Mouse (Mus musculus) right cerebral cortex, postnatal 25 days (tissue): ENCODE data around the gene Galnt2.
A peak's percentile ranks its signal among the peaks of the same experiment; 100 is the strongest.

Source experiments
- DNase-seq: peaks from one replicate; pipeline ENCODE4 v3.0.0; 2022

Gene Galnt2

GRCm38 (mm10) chr8:124231176-124231484 lies at the start of gene Galnt2:
Galnt2 (plus strand) TSS chr8:124231391.
- peak; percentile 93 for DNase-seq

- DNase-seq, result no peak
Measured at GRCm38 (mm10) chr8:124181751-124182150, 49.4 kb upstream of the Galnt2 start.

GRCm38 (mm10) chr8:124182224-124182623 lies 49.0 kb upstream of the Galnt2 start:
- DNase-seq, result peak; percentile 26

- no peak for DNase-seq
Measured at GRCm38 (mm10) chr8:124184078-124184477, 47.1 kb upstream of the Galnt2 start.

GRCm38 (mm10) chr8:124184507-124184906 lies 46.7 kb upstream of the Galnt2 start:
- DNase-seq, result no peak

GRCm38 (mm10) chr8:124185081-124185480 lies 46.1 kb upstream of the Galnt2 start:
- DNase-seq, result no peak

- DNase-seq, result no peak
Measured at GRCm38 (mm10) chr8:124190388-124190787, 40.8 kb upstream of the Galnt2 start.

GRCm38 (mm10) chr8:124192242-124192641 lies 38.9 kb upstream of the Galnt2 start:
- no peak for DNase-seq

GRCm38 (mm10) chr8:124192976-124193375 lies 38.2 kb upstream of the Galnt2 start:
- no peak for DNase-seq

GRCm38 (mm10) chr8:124193992-124194391 lies 37.2 kb upstream of the Galnt2 start:
- DNase-seq, result no peak

GRCm38 (mm10) chr8:124196195-124196594 lies 35.0 kb upstream of the Galnt2 start:
- no peak for DNase-seq

- DNase-seq, result no peak
Measured at GRCm38 (mm10) chr8:124196797-124197196, 34.4 kb upstream of the Galnt2 start.

- DNase-seq, result no peak
Measured at GRCm38 (mm10) chr8:124198230-124198629, 33.0 kb upstream of the Galnt2 start.

- no peak for DNase-seq
Measured at GRCm38 (mm10) chr8:124200400-124200799, 30.8 kb upstream of the Galnt2 start.

- no peak for DNase-seq
Measured at GRCm38 (mm10) chr8:124201706-124202105, 29.5 kb upstream of the Galnt2 start.

GRCm38 (mm10) chr8:124202895-124203294 lies 28.3 kb upstream of the Galnt2 start:
- DNase-seq, result no peak

- DNase-seq, result no peak
Measured at GRCm38 (mm10) chr8:124204001-124204601, 27.1 kb upstream of the Galnt2 start.

GRCm38 (mm10) chr8:124212148-124212547 lies 19.0 kb upstream of the Galnt2 start:
- no peak for DNase-seq

GRCm38 (mm10) chr8:124216951-124217350 lies 14.2 kb upstream of the Galnt2 start:
- DNase-seq, result no peak

- no peak for DNase-seq
Measured at GRCm38 (mm10) chr8:124229883-124230282, 1.3 kb upstream of the Galnt2 start.

- no peak for DNase-seq
Measured at GRCm38 (mm10) chr8:124230496-124231175, 555 bp upstream of the Galnt2 start.

- DNase-seq, result peak; percentile 65
Measured at GRCm38 (mm10) chr8:124231485-124232279, 491 bp downstream of the Galnt2 start.

- no peak for DNase-seq
Measured at GRCm38 (mm10) chr8:124232280-124232600, 1.0 kb downstream of the Galnt2 start.

GRCm38 (mm10) chr8:124234496-124234895 lies 3.3 kb downstream of the Galnt2 start:
- no peak for DNase-seq
